Mouse (Mus musculus): ENCODE results near the gene Dvl1. TPM values are rescaled to one million over a fixed set of nuclear protein-coding genes. Genes with fewer than 3 reads are reported as not detected.

Gene Dvl1
- polyA plus RNA-seq, 1 experiment from 2014 or later, result 10.0 TPM

- Histone ChIP-seq H3K9me3 (replicated peaks) (no peaks in the 10 kb centered on the region), H3K36me3 (peaks cover 34% of the 10 kb centered on the region), H3K9ac (no peak overlapping the region), H3K4me3 (replicated peaks) (no peak overlapping the region), H3K27ac (replicated peaks) (no peak overlapping the region), H3K4me2 (replicated peaks) (no peak overlapping the region), H3K4me1 (peaks cover 29% of the 10 kb centered on the region), H3K27me3 (no peaks in the 10 kb centered on the region)
- WGBS, result 83% methylated on average over 4 of the region's 4 CpGs
- no peak for ATAC-seq (ENCODE audit: insufficient number of reproducible peaks, low FRiP score, low TSS enrichment, low read depth)
Observed at GRCm38 (mm10) chr4:155829866-155830265, 17.3 kb upstream of the Dvl1 start.

DNA sequence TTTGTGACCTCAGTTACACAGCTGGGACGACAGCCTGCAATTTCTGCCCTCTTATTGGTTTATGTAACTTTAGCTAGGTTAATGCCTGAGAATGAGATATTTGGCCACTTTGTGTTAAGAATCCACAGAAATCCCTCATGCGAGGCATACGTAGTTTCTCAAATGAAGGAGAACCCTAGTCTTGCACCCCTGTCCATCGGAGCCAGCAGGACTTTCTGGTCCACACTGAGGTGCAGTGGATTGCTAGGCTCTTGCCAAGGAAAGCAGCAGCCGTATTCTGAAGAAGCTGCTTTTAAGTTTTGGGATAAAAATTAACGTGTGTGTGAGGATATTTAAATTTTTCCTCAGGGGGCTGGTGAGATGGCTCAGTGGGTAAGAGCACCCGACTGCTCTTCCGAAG, 16.6 kb upstream of the Dvl1 start:
- no peak for ATAC-seq (ENCODE audit: insufficient number of reproducible peaks, low FRiP score, low TSS enrichment, low read depth)
- no peak overlapping the region for H3K9ac ChIP-seq
- peaks cover 29% of the 10 kb centered on the region for H3K4me1 ChIP-seq
- peak overlapping the region; percentile 78 for H3K4me2 ChIP-seq (replicated peaks)
- peaks cover 27% of the 10 kb centered on the region for H3K36me3 ChIP-seq
- H3K4me3 ChIP-seq (replicated peaks), result peak overlapping the region; percentile 67
- H3K27me3 ChIP-seq, result no peaks in the 10 kb centered on the region
- peak overlapping the region; percentile 93 for H3K27ac ChIP-seq (replicated peaks)
- H3K9me3 ChIP-seq (replicated peaks), result no peaks in the 10 kb centered on the region
- WGBS, result 50% methylated on average over 8 of the region's 8 CpGs

GRCm38 (mm10) chr4:155831205-155831766, 15.9 kb upstream of the Dvl1 start, which contains the start of gene Aurkaip1:
TSS of gene Aurkaip1 (plus strand) at chr4:155831272.
- Histone ChIP-seq H3K4me1 (peaks cover 29% of the 10 kb centered on the region), H3K4me2 (replicated peaks) (peak within 1 kb of the TSS; percentile 78), H3K27ac (replicated peaks) (peak within 1 kb of the TSS; percentile 93), H3K9me3 (replicated peaks) (no peaks in the 10 kb centered on the region), H3K27me3 (no peaks in the 10 kb centered on the region), H3K36me3 (peaks cover 24% of the 10 kb centered on the region), H3K9ac (peak within 1 kb of the TSS; percentile 78), H3K4me3 (replicated peaks) (peak within 1 kb of the TSS; percentile 67)
- under 1% methylated on average over 49 of the region's 49 CpGs for WGBS
- ATAC-seq (ENCODE audit: insufficient number of reproducible peaks, low FRiP score, low TSS enrichment, low read depth), result peak; percentile 92

DNA sequence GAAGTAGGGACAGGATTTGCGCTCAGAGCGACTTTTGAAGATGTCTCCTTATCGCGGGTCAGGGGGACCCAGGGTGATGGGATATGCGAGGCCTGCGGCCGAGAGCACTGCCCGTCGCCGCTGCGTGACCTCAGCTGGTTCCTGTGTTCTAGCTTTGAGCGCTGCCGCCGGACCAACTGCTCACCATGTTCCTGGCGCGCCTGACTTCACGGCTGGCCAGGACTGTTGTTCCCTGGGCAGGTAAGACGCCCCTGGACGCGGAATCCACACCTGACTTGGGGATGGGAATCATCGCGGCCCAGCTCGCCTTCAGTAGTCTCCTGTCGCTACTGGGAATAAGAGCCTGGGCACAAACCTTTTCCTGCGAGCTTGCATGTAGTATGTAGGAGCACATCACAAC, 15.4 kb upstream of the Dvl1 start:
- no peaks in the 10 kb centered on the region for H3K27me3 ChIP-seq
- H3K36me3 ChIP-seq, result peaks cover 19% of the 10 kb centered on the region
- peaks cover 29% of the 10 kb centered on the region for H3K4me1 ChIP-seq
- no peaks in the 10 kb centered on the region for H3K9me3 ChIP-seq (replicated peaks)
- WGBS, result under 1% methylated on average over 25 of the region's 25 CpGs
- peak overlapping the region; percentile 78 for H3K4me2 ChIP-seq (replicated peaks)
- H3K4me3 ChIP-seq (replicated peaks), result peak overlapping the region; percentile 67
- peak overlapping the region; percentile 78 for H3K9ac ChIP-seq
- H3K27ac ChIP-seq (replicated peaks), result peak overlapping the region; percentile 93
- no peak for ATAC-seq (ENCODE audit: insufficient number of reproducible peaks, low FRiP score, low TSS enrichment, low read depth)

DNA sequence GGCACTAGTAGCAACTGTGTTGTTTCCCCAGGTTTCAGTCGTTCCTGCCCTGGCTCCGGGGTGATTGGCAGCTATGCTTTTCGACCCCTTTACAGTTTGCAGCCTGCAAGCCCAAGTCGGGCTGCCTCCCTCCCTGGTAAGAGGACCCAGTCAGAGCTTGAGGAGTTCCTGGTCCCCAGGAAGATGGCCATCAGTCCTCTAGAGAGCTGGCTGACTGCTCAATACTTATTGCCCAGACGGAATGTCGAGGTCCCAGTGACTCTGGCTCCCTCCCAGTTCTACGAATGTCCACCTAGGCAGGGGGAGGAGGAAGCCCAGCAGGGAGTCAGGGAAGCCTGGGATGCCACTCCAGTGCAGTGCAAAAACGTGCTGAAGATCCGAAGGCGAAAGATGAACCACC, 14.9 kb upstream of the Dvl1 start:
- WGBS, result 48% methylated on average over 10 of the region's 10 CpGs
- no peak for ATAC-seq (ENCODE audit: insufficient number of reproducible peaks, low FRiP score, low TSS enrichment, low read depth)
- H3K9ac ChIP-seq, result peak overlapping the region; percentile 78
- H3K4me2 ChIP-seq (replicated peaks), result peak overlapping the region; percentile 78
- peak overlapping the region; percentile 67 for H3K4me3 ChIP-seq (replicated peaks)
- H3K27ac ChIP-seq (replicated peaks), result peak overlapping the region; percentile 93
- no peaks in the 10 kb centered on the region for H3K27me3 ChIP-seq
- H3K4me1 ChIP-seq, result peaks cover 31% of the 10 kb centered on the region
- peaks cover 15% of the 10 kb centered on the region for H3K36me3 ChIP-seq
- no peaks in the 10 kb centered on the region for H3K9me3 ChIP-seq (replicated peaks)

DNA sequence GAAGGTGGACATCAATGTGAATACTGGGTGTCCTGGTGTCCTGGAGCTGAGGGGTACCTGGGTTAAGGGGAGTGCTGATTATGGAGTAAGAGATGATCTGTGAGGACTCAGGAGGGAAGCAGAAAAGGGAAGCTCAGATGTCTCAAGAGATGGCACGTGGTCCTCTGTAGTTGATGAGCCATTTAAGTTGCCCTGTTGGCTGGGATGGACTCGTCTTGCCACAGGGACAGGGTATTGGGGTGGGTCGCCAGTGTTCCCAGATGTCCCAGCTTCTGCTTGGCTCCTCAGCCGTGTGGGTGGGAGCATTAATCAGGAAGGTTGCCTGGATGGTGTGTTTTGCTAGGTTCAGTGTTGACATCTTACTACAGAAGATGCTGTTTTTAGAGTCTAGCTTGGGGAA, 14.0 kb upstream of the Dvl1 start:
- no peaks in the 10 kb centered on the region for H3K27me3 ChIP-seq
- WGBS, result 83% methylated on average over 4 of the region's 4 CpGs
- no peak overlapping the region for H3K9ac ChIP-seq
- no peak for ATAC-seq (ENCODE audit: insufficient number of reproducible peaks, low FRiP score, low TSS enrichment, low read depth)
- peaks cover 40% of the 10 kb centered on the region for H3K4me1 ChIP-seq
- H3K36me3 ChIP-seq, result peaks cover 9% of the 10 kb centered on the region
- no peak overlapping the region for H3K4me3 ChIP-seq (replicated peaks)
- H3K4me2 ChIP-seq (replicated peaks), result no peak overlapping the region
- H3K27ac ChIP-seq (replicated peaks), result no peak overlapping the region
- no peaks in the 10 kb centered on the region for H3K9me3 ChIP-seq (replicated peaks)

GRCm38 (mm10) chr4:155833836-155834235, 13.4 kb upstream of the Dvl1 start:
- peak overlapping the region; percentile 81 for H3K27ac ChIP-seq (replicated peaks)
- no peak for ATAC-seq (ENCODE audit: insufficient number of reproducible peaks, low FRiP score, low TSS enrichment, low read depth)
- WGBS, result 22% methylated on average over 2 of the region's 2 CpGs
- no peak overlapping the region for H3K4me3 ChIP-seq (replicated peaks)
- peaks cover 45% of the 10 kb centered on the region for H3K4me1 ChIP-seq
- no peaks in the 10 kb centered on the region for H3K27me3 ChIP-seq
- no peaks in the 10 kb centered on the region for H3K9me3 ChIP-seq (replicated peaks)
- peaks cover 9% of the 10 kb centered on the region for H3K36me3 ChIP-seq
- H3K4me2 ChIP-seq (replicated peaks), result peak overlapping the region; percentile 12; the same call in 1 of the 2 replicates
- no peak overlapping the region for H3K9ac ChIP-seq

GRCm38 (mm10) chr4:155837404-155838010, 9.7 kb upstream of the Dvl1 start:
- H3K27ac ChIP-seq (replicated peaks), result peak overlapping the region; percentile 89
- ATAC-seq (ENCODE audit: insufficient number of reproducible peaks, low FRiP score, low TSS enrichment, low read depth), result no peak
- H3K9ac ChIP-seq, result no peak overlapping the region
- peaks cover 11% of the 10 kb centered on the region for H3K36me3 ChIP-seq
- no peaks in the 10 kb centered on the region for H3K9me3 ChIP-seq (replicated peaks)
- H3K4me1 ChIP-seq, result peaks cover 65% of the 10 kb centered on the region
- H3K4me2 ChIP-seq (replicated peaks), result peak overlapping the region; percentile 22; the same call in 1 of the 2 replicates
- no peak overlapping the region for H3K4me3 ChIP-seq (replicated peaks)
- 64% methylated on average over 11 of the region's 11 CpGs for WGBS
- H3K27me3 ChIP-seq, result no peaks in the 10 kb centered on the region

GRCm38 (mm10) chr4:155838187-155839153, 8.7 kb upstream of the Dvl1 start:
- Histone ChIP-seq H3K9ac (no peak overlapping the region), H3K4me3 (replicated peaks) (peak overlapping the region; percentile 11; the same call in 1 of the 2 replicates), H3K9me3 (replicated peaks) (no peaks in the 10 kb centered on the region), H3K36me3 (peaks cover 12% of the 10 kb centered on the region), H3K4me2 (replicated peaks) (peak overlapping the region; percentile 91), H3K27me3 (no peaks in the 10 kb centered on the region), H3K4me1 (peaks cover 56% of the 10 kb centered on the region), H3K27ac (replicated peaks) (peak overlapping the region; percentile 89)
- peak; percentile 30; the same call in 1 of the 2 replicates for ATAC-seq (ENCODE audit: insufficient number of reproducible peaks, low FRiP score, low TSS enrichment, low read depth)
- WGBS, result 51% methylated on average over 8 of the region's 8 CpGs

DNA sequence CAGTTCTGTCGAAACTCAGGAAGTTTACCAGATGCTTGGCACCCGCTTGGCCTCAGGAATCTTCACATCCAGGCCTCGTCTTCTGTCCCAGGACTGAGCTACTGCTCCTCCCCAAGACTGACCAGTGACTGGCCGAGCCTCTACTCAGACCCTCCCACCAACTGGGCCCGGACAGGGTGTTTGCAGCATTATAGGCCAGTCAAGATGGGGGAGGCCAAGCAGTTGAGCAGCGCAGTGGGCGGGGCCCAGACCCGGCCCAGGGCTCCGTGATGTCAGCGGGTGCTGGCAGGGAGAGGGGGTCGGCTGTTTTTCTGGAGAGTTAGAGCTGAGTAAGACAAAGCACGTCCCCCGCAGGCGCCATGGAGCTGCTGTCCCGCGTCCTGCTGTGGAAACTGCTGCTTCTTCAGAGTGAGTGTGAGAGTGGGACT, 7.7 kb upstream of the Dvl1 start, which contains the start of gene Mxra8:
Gene Mxra8 (plus strand): TSS at position 198 of the 428 bp plus-strand sequence.
- Histone ChIP-seq H3K4me3 (replicated peaks) (peak within 1 kb of the TSS; percentile 55), H3K4me2 (replicated peaks) (peak within 1 kb of the TSS; percentile 91), H3K9me3 (replicated peaks) (no peaks in the 10 kb centered on the region), H3K9ac (peak within 1 kb of the TSS; percentile 51), H3K27ac (replicated peaks) (peak within 1 kb of the TSS; percentile 89), H3K4me1 (peaks cover 46% of the 10 kb centered on the region), H3K27me3 (no peaks in the 10 kb centered on the region), H3K36me3 (peaks cover 17% of the 10 kb centered on the region)
- peak; percentile 85 for ATAC-seq (ENCODE audit: insufficient number of reproducible peaks, low FRiP score, low TSS enrichment, low read depth)
- WGBS, result 5% methylated on average over 16 of the region's 16 CpGs

All from embryonic facial prominence, embryonic 15.5 days (tissue).